Mouse (Mus musculus) midbrain, embryonic 13.5 days (tissue): Measurements from ENCODE around the gene Tusc2. TPM values are rescaled to one million over a fixed set of nuclear protein-coding genes. Genes with fewer than 3 reads are reported as not detected.

Experiments used
- ATAC-seq: fragments of 200-750 bp; cut with Nextera tagmentation; 2 replicates; pipeline ENCODE4 v1.8.0; 2017; ENCODE audit warnings: mild to moderate bottlenecking, moderate TSS enrichment, moderate library complexity
- H3K27ac ChIP-seq: fragments of 300-500 bp; sonication (generic); 2 replicates; pipeline ENCODE4 v1.5.1; 2015; ENCODE audit warnings: inconsistent platforms, mild to moderate bottlenecking, moderate library complexity
- H3K27me3 ChIP-seq: fragments of 300-500 bp; sonication (generic); 2 replicates; pipeline ENCODE4 v1.6.1; 2015; ENCODE audit warnings: mild to moderate bottlenecking, inconsistent platforms
- H3K36me3 ChIP-seq: fragments of 300-500 bp; sonication (generic); 2 replicates; pipeline ENCODE4 v1.6.1; 2015; ENCODE audit warnings: mild to moderate bottlenecking, inconsistent platforms
- H3K4me1 ChIP-seq: fragments of 300-500 bp; sonication (generic); replicated peaks from 2 replicates; pipeline ENCODE4 v1.6.1; 2015; ENCODE audit warnings: inconsistent platforms
- H3K4me2 ChIP-seq: fragments of 300-500 bp; sonication (generic); replicated peaks from 2 replicates; pipeline ENCODE4 v1.6.1; 2015; ENCODE audit warnings: moderate library complexity, mild to moderate bottlenecking, inconsistent platforms
- H3K4me3 ChIP-seq: fragments of 300-500 bp; sonication (generic); replicated peaks from 2 replicates; pipeline ENCODE4 v1.5.1; 2015; ENCODE audit warnings: mild to moderate bottlenecking, inconsistent platforms
- H3K9ac ChIP-seq: fragments of 300-500 bp; sonication (generic); replicated peaks from 2 replicates; pipeline ENCODE4 v1.6.1; 2015; ENCODE audit warnings: mild to moderate bottlenecking, inconsistent platforms
- H3K9me3 ChIP-seq: fragments of 300-500 bp; sonication (generic); 2 replicates; pipeline ENCODE4 v1.6.1; 2016; ENCODE audit warnings: mild to moderate bottlenecking, inconsistent platforms
- WGBS: fragments of 180-500 bp; shearing (Covaris S2); methylation state at CpG from one replicate; pipeline ENCODE4 v1.1.7; 2015; 5-methylcytosine and 5-hydroxymethylcytosine counted together
- polyA plus RNA-seq: library from polyadenylated mRNA; unstranded; fragments of >200 nt; fragmentation: Nextera tagmentation; extraction: Ambion mirVana; gene quantifications from 2 replicates; pipeline ENCODE4 v1.2.1, GENCODE M21; 2015

The Tusc2 gene
- polyA plus RNA-seq, 1 experiment from 2014 or later: 109 TPM

DNA sequence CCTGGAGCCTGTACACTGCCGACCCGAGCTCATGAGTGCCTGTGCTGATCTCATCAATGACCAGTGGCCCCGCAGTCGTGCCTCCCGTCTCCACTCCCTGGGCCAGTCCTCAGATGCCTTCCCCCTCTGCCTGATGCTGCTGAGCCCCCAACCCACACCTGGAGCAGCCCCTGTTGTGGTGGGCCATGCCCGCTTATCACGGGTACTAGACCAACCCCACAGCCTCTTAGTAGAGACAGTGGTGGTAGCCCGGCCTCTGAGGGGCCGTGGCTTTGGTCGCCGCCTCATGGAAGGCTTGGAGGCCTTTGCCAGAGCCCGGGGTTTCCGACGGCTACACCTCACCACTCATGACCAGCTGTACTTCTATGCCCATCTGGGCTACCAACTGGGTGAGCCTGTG, 20.1 kb downstream of the Tusc2 start:
- Histone ChIP-seq H3K4me3 (no peak overlapping the region), H3K27ac (no peak overlapping the region), H3K4me1 (peaks cover 41% of the 10 kb centered on the region), H3K4me2 (no peak overlapping the region), H3K9me3 (no peaks in the 10 kb centered on the region), H3K27me3 (no peaks in the 10 kb centered on the region), H3K9ac (no peak overlapping the region), H3K36me3 (peaks cover 17% of the 10 kb centered on the region)
- ATAC-seq: no peak
- 92% methylated on average over 14 of the region's 14 CpGs for WGBS

DNA sequence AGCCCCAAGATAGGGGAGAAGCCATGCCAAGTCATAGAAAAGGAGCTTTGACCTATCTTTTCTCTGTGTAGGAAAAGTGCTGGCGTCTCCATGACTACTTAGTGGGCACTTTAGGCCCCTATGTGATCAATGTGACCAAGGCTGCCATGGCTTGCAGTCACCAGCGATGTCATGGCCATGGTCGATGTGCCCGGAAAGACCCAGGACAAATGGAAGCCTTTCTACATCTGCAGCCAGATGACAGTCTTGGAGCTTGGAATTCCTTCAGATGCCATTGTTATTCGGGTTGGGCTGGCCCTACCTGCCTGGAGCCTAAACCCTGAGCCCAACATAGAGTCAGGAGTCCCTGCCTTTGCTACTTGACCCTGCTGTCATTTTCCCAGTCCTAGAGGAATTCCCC, 23.4 kb downstream of the Tusc2 start:
- Histone ChIP-seq H3K27me3 (no peaks in the 10 kb centered on the region), H3K9me3 (no peaks in the 10 kb centered on the region), H3K36me3 (peaks cover 35% of the 10 kb centered on the region), H3K4me2 (no peak overlapping the region), H3K4me3 (no peak overlapping the region), H3K9ac (no peak overlapping the region), H3K27ac (no peak overlapping the region), H3K4me1 (peaks cover 24% of the 10 kb centered on the region)
- 92% methylated on average over 5 of the region's 5 CpGs for WGBS
- no peak for ATAC-seq

DNA sequence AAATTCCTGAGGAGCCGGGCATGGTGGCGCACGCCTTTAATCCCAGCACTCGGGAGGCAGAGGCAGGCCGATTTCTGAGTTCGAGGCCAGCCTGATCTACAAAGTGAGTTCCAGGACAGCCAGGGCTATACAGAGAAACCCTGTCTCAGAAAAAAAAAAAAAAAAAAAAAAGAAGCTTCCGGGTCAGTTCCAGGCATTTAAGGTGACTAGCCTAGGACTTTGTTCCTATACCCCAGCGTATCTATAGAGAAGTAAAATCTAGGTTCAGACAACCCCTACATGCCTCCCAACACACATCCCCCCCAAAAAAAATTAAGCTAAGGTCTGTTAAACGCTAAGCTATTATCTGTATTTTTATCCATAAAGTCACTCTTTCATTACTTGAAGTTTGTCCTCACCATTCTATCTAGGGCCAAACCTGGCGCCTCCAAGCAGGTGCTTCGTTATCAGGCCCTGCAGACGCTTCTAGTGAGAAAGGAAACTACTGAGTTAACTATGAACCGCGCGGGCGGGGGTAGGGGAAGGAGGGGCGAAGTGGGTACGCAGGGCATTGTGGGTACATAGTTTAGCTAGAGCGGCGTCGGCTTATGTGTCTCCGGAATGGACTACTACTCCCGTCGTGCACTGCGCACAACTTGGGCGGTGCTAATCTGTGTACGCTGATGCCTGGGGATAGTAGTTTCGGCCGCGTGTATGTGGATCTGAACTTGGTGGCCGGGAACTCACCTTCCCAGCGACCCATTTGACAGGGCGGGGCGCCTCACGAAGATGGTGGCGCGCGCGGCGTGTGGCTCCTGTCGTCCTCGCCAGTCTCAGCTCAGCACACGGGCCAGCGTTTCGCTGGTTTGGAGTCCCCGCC, 24.1 kb downstream of the Tusc2 start, which contains the start of gene Ifrd2:
Gene Ifrd2, plus strand, starts transcription at position 669 of the 859 bp plus-strand sequence.
- Histone ChIP-seq H3K27me3 (no peaks in the 10 kb centered on the region), H3K27ac (peak within 1 kb of the TSS; percentile 30; the same call in 1 of the 2 replicates), H3K4me3 (peak within 1 kb of the TSS; percentile 78), H3K9ac (peak within 1 kb of the TSS; percentile 65), H3K4me2 (peak within 1 kb of the TSS; percentile 82), H3K36me3 (peaks cover 40% of the 10 kb centered on the region), H3K4me1 (peaks cover 17% of the 10 kb centered on the region), H3K9me3 (no peaks in the 10 kb centered on the region)
- ATAC-seq: peak; percentile 99
- WGBS: 14% methylated on average over 46 of the region's 46 CpGs

- H3K27ac ChIP-seq: peak overlapping the region; percentile 30; the same call in 1 of the 2 replicates
- peaks cover 16% of the 10 kb centered on the region for H3K4me1 ChIP-seq
- ATAC-seq: no peak
- 7% methylated on average over 33 of the region's 33 CpGs for WGBS
- peak overlapping the region; percentile 82 for H3K4me2 ChIP-seq
- H3K9ac ChIP-seq: peak overlapping the region; percentile 65
- no peaks in the 10 kb centered on the region for H3K9me3 ChIP-seq
- H3K36me3 ChIP-seq: peaks cover 42% of the 10 kb centered on the region
- peak overlapping the region; percentile 78 for H3K4me3 ChIP-seq
- no peaks in the 10 kb centered on the region for H3K27me3 ChIP-seq
Observed at GRCm38 (mm10) chr9:107587833-107588639, 25.0 kb downstream of the Tusc2 start.

GRCm38 (mm10) chr9:107590058-107590772, 27.2 kb downstream of the Tusc2 start:
- no peak overlapping the region for H3K27ac ChIP-seq
- H3K36me3 ChIP-seq: peaks cover 43% of the 10 kb centered on the region
- no peak for ATAC-seq
- H3K27me3 ChIP-seq: no peaks in the 10 kb centered on the region
- H3K9me3 ChIP-seq: no peaks in the 10 kb centered on the region
- WGBS: 92% methylated on average over 25 of the region's 25 CpGs
- no peak overlapping the region for H3K9ac ChIP-seq
- H3K4me2 ChIP-seq: no peak overlapping the region
- peaks cover 18% of the 10 kb centered on the region for H3K4me1 ChIP-seq
- no peak overlapping the region for H3K4me3 ChIP-seq

DNA sequence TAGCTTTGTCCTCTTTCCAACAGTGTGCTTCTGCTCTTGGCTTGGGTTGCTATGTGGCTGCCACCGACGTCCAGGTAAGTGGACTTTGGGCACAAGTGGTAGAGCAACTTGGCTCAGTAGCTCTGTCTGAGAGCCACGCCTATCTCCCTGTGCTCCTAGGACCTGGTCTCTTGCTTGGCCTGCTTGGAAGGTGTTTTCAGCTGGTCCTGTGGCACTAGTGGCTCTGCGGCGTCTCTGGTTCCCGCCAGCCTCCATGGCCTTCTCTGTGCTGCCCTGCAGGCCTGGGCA, 27.7 kb downstream of the Tusc2 start:
- 96% methylated on average over 6 of the region's 6 CpGs for WGBS
- no peaks in the 10 kb centered on the region for H3K9me3 ChIP-seq

DNA sequence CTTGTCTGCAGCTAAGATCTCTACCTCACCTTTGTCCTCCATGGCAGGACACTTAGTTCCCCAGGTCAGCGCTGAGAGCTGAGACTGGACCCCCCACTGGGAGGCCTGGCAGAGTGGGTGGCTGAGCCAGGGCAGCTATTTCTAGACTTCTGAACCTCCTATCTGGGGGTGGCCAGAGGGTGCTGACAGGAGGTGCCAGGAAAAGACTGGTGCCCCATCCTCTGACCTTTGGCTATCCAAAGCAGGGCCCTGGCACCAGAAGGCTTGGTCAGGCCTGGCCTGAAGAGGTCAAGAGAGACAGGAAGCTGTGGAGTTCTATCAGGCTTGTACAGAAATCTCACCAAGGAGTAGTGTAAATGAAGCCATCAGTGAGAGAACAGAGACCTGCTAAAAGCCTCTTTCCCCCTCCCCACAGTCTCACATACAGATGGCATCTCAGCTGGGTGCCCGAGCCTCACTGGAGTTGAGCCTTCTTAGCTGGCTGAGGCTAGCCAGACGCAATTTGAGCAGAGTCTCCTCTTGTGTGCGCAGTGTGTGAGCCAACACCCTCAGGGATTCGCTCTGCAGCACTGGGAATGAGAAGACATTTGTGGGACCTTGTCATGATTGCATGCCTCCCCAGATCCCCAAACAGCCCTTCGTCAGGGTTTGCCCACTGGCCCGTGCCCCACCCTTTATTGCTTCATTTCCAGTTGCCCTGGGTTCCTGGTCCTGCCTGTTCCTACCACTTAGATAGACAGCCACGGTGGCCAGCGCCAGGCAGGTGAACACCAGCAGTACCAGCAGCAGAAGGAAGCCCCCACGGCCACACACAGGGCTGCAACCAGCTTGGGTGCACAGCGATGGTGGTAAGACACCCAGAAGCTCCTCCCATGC, 30.3 kb downstream of the Tusc2 start:
- no peak overlapping the region for H3K4me2 ChIP-seq
- no peak overlapping the region for H3K9ac ChIP-seq
- peaks cover 10% of the 10 kb centered on the region for H3K4me1 ChIP-seq
- no peak overlapping the region for H3K27ac ChIP-seq
- H3K9me3 ChIP-seq: no peaks in the 10 kb centered on the region
- no peaks in the 10 kb centered on the region for H3K27me3 ChIP-seq
- WGBS: 85% methylated on average over 11 of the region's 11 CpGs
- peaks cover 43% of the 10 kb centered on the region for H3K36me3 ChIP-seq
- ATAC-seq: no peak
- H3K4me3 ChIP-seq: no peak overlapping the region

More for the DNA sequence above, 27.7 kb downstream of the Tusc2 start:
- no peak overlapping the region for H3K27ac ChIP-seq
- H3K4me3 ChIP-seq: no peak overlapping the region
- peaks cover 18% of the 10 kb centered on the region for H3K4me1 ChIP-seq
- H3K4me2 ChIP-seq: no peak overlapping the region
- H3K9ac ChIP-seq: no peak overlapping the region
- H3K27me3 ChIP-seq: no peaks in the 10 kb centered on the region
- peaks cover 43% of the 10 kb centered on the region for H3K36me3 ChIP-seq
- no peak for ATAC-seq

GRCm38 (mm10) chr9:107594281-107595062, 31.4 kb downstream of the Tusc2 start:
- Histone ChIP-seq H3K4me2 (no peak overlapping the region), H3K4me1 (0 out of 2 replicates have a peak, but pooled peaks cover 3% of the 10 kb centered on the region), H3K4me3 (no peak overlapping the region), H3K9me3 (no peaks in the 10 kb centered on the region), H3K36me3 (peaks cover 43% of the 10 kb centered on the region), H3K27ac (no peak overlapping the region), H3K27me3 (no peaks in the 10 kb centered on the region), H3K9ac (no peak overlapping the region)
- no peak for ATAC-seq
- WGBS: 80% methylated on average over 8 of the region's 8 CpGs

- Histone ChIP-seq H3K9me3 (no peaks in the 10 kb centered on the region), H3K4me3 (no peak overlapping the region), H3K36me3 (peaks cover 23% of the 10 kb centered on the region), H3K27ac (no peak overlapping the region), H3K4me1 (0 out of 2 replicates have a peak, but pooled peaks cover 3% of the 10 kb centered on the region), H3K4me2 (no peak overlapping the region), H3K27me3 (no peaks in the 10 kb centered on the region), H3K9ac (no peak overlapping the region)
- ATAC-seq: no peak
- 92% methylated on average over 11 of the region's 11 CpGs for WGBS
Observed at GRCm38 (mm10) chr9:107596619-107597569, 33.8 kb downstream of the Tusc2 start.

DNA sequence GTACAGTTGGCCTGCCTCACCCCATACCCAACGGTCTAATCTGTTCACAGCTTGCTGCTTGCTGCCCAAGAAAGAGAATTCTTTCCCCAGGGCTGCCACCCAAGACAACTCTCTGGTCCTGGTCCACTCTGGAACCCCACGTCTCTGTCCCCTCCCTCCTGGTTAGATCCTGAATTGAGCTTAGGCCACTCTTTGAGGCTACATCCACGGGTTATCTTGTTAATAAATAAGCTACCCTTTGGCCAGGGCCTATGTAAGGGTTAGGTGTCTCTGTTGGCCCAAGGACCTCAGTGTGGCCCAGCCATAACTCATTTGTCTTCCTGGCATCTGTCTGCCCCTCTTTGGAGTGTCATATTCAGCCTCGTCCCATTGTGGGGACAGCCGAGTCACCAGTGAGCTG, 35.3 kb downstream of the Tusc2 start:
- H3K9ac ChIP-seq: no peak overlapping the region
- H3K4me3 ChIP-seq: no peak overlapping the region
- no peak overlapping the region for H3K4me2 ChIP-seq
- H3K27me3 ChIP-seq: no peaks in the 10 kb centered on the region
- no peak for ATAC-seq
- WGBS: 78% methylated on average over 5 of the region's 5 CpGs
- no peaks in the 10 kb centered on the region for H3K9me3 ChIP-seq
- no peak overlapping the region for H3K27ac ChIP-seq
- H3K36me3 ChIP-seq: peaks cover 8% of the 10 kb centered on the region
- H3K4me1 ChIP-seq: peaks cover 7% of the 10 kb centered on the region
